Mouse (Mus musculus) cortical plate, adult 2 months (tissue): Measurements from ENCODE around the gene 6720489N17Rik. TPM values are rescaled to one million over a fixed set of nuclear protein-coding genes. Genes with fewer than 3 reads are reported as not detected.
"Not testable (repeated sequence)": the region's sequence is repeated elsewhere in the genome, so short reads cannot be mapped to it uniquely, and the experiment has no call there.

Experiments used
- H3K27ac ChIP-seq: fragments of 200-500 bp; 2 replicates; pipeline ENCODE4 v1.5.1; 2012; ENCODE audit warnings: low read length, control low read depth, inconsistent platforms; ENCODE audit not compliant: insufficient read depth
- H3K4me1 ChIP-seq: fragments of 200-500 bp; 2 replicates; pipeline ENCODE4 v1.6.1; 2011; ENCODE audit warnings: low read length; ENCODE audit not compliant: control insufficient read depth, insufficient read depth
- H3K4me3 ChIP-seq: fragments of 200-500 bp; 2 replicates; pipeline ENCODE4 v1.5.1; 2011; ENCODE audit warnings: mild to moderate bottlenecking, low read length, control low read depth; ENCODE audit not compliant: insufficient read depth
- CTCF ChIP-seq: fragments of 200-500 bp; IDR thresholded peaks from 2 replicates; pipeline ENCODE4 v1.5.1; 2011; ENCODE audit warnings: mild to moderate bottlenecking, control low read depth, low read length; ENCODE audit not compliant: insufficient read depth; ENCODE audit errors: extremely low read depth
- POLR2A ChIP-seq: fragments of 200-500 bp; IDR thresholded peaks from 2 replicates; pipeline ENCODE4 v1.6.1; 2011; ENCODE audit warnings: mild to moderate bottlenecking, low read length, control low read depth; ENCODE audit not compliant: insufficient read depth; ENCODE audit errors: extremely low read depth
- polyA plus RNA-seq: library from polyadenylated mRNA; depleted of rRNA; stranded (reverse); fragments of >200 nt; gene quantifications from 2 replicates; pipeline ENCODE4 v1.2.3, GENCODE M21; 2012; rRNA removed

The 6720489N17Rik gene
- polyA plus RNA-seq: 4.1 and 4.7 TPM in 2 replicates

GRCm38 (mm10) chr13:62623577-62624276 is at the start of gene 6720489N17Rik:
6720489N17Rik (minus strand) TSS chr13:62624182.
- not testable (repeated sequence) for H3K27ac ChIP-seq, H3K4me1 ChIP-seq
- H3K4me3 ChIP-seq: peak within 1 kb of the TSS; percentile 90

- Histone ChIP-seq H3K4me3 (peak overlapping the region; percentile 54), H3K27ac (no peak overlapping the region), H3K4me1 (no peaks in the 10 kb centered on the region)
- TF ChIP-seq CTCF (no peak), POLR2A (no peak)
These were observed 29.4 kb upstream of the 6720489N17Rik start for GRCm38 (mm10) chr13:62653369-62653743.

- H3K27ac ChIP-seq, H3K4me1 ChIP-seq: not testable (repeated sequence)
- 0 out of 2 replicates have a peak, but pooled peaks have one; percentile 30 for TF ChIP-seq POLR2A
- peak overlapping the region; percentile 54 for H3K4me3 ChIP-seq
These were observed 28.8 kb upstream of the 6720489N17Rik start for GRCm38 (mm10) chr13:62652681-62653368.

- not testable (repeated sequence) for H3K4me1 ChIP-seq, H3K4me3 ChIP-seq, H3K27ac ChIP-seq
- TF ChIP-seq CTCF: peak; percentile 12; the same call in 1 of the 2 replicates
These were observed 3.1 kb upstream of the 6720489N17Rik start for GRCm38 (mm10) chr13:62627071-62627470.

GRCm38 (mm10) chr13:62624277-62624665 is 289 bp upstream of the 6720489N17Rik start:
- H3K27ac ChIP-seq, H3K4me1 ChIP-seq: not testable (repeated sequence)
- peak overlapping the region; percentile 90 for H3K4me3 ChIP-seq

- H3K4me1 ChIP-seq, H3K27ac ChIP-seq, H3K4me3 ChIP-seq: not testable (repeated sequence)
These were observed 6.5 kb downstream of the 6720489N17Rik start for GRCm38 (mm10) chr13:62617449-62617848.

- H3K27ac ChIP-seq: not testable (repeated sequence)
These were observed 52.9 kb downstream of the 6720489N17Rik start, which contains the start of gene Zfp934 for GRCm38 (mm10) chr13:62571099-62571498. Zfp934 (minus strand) TSS chr13:62571199.

GRCm38 (mm10) chr13:62561696-62562095 is 62.3 kb downstream of the 6720489N17Rik start:
- not testable (repeated sequence) for H3K4me3 ChIP-seq, H3K27ac ChIP-seq, H3K4me1 ChIP-seq

More at GRCm38 (mm10) chr13:62571099-62571498, 52.9 kb downstream of the 6720489N17Rik start, which contains the start of gene Zfp934:
- not testable (repeated sequence) for H3K4me1 ChIP-seq, H3K4me3 ChIP-seq

- H3K4me1 ChIP-seq, H3K27ac ChIP-seq: not testable (repeated sequence)
- H3K4me3 ChIP-seq: peak within 1 kb of the TSS; percentile 47
These were observed 65.5 kb downstream of the 6720489N17Rik start, which contains the start of gene Zfp935 for GRCm38 (mm10) chr13:62558189-62559110. Zfp935 (minus strand) TSS chr13:62558511.

Other genes with a start within 250 kb of the 6720489N17Rik start
- 1.3 and 1.4 TPM in 2 replicates for gene Gm3604, start 241.0 kb downstream of the 6720489N17Rik start, polyA plus RNA-seq
- 5.3 and 5.4 TPM in 2 replicates for gene Gm49359, start 157.3 kb downstream of the 6720489N17Rik start, polyA plus RNA-seq
- gene Zfp935, start 65.7 kb downstream of the 6720489N17Rik start, polyA plus RNA-seq: not detected in 2 replicates
- 8.4 and 8.6 TPM in 2 replicates for gene Zfp934, start 53.0 kb downstream of the 6720489N17Rik start, polyA plus RNA-seq
- gene Platr25, start 136.5 kb upstream of the 6720489N17Rik start, polyA plus RNA-seq: 11.0 and 11.9 TPM in 2 replicates
- gene Gm5141, start 161.6 kb upstream of the 6720489N17Rik start, polyA plus RNA-seq: 2.9 and 3.4 TPM in 2 replicates
- 0.10 TPM in 1 of 2 replicates, not detected in the other for gene Fbp2, start 234.2 kb upstream of the 6720489N17Rik start, polyA plus RNA-seq